Mouse (Mus musculus): Measurements from ENCODE around the gene Pitpna. TPM values are rescaled to one million over a fixed set of nuclear protein-coding genes. Genes with fewer than 3 reads are reported as not detected.
A peak's percentile ranks its signal among the peaks of the same experiment; 100 is the strongest.

Pitpna gene
- polyA plus RNA-seq, 1 experiment from 2014 or later = 90.5 TPM

GRCm38 (mm10) chr11:75560530-75561409, 27.1 kb upstream of the Pitpna start:
- DNase-seq (ENCODE audit: low spot score) (peak; percentile 10), ATAC-seq (ENCODE audit: insufficient read depth, low FRiP score, low TSS enrichment) (no peak)
- Histone ChIP-seq H3K4me3 (ENCODE audit: low read depth, low read length) (no peak overlapping the region), H3K9me3 (ENCODE audit: control insufficient read depth, low read length) (no peaks in the 10 kb centered on the region), H3K4me1 (ENCODE audit: control insufficient read depth, insufficient read depth, low read length) (no peaks in the 10 kb centered on the region), H3K27me3 (ENCODE audit: control insufficient read depth, insufficient read depth, low read length) (no peaks in the 10 kb centered on the region), H3K9ac (ENCODE audit: low read length) (no peak overlapping the region), H3K4me2 (ENCODE audit: low read depth) (no peak overlapping the region), H3K27ac (ENCODE audit: low read depth, low read length) (no peak overlapping the region), H3K36me3 (ENCODE audit: control insufficient read depth, insufficient read depth, low read length) (no peaks in the 10 kb centered on the region)
- WGBS = 79% methylated on average over 14 of the region's 14 CpGs

- H3K4me2 ChIP-seq (ENCODE audit: low read depth) = no peak overlapping the region
- H3K27me3 ChIP-seq (ENCODE audit: control insufficient read depth, insufficient read depth, low read length) = no peaks in the 10 kb centered on the region
- no peak overlapping the region for H3K9ac ChIP-seq (ENCODE audit: low read length)
- no peak overlapping the region for H3K4me3 ChIP-seq (ENCODE audit: low read depth, low read length)
- DNase-seq (ENCODE audit: low spot score) = peak; percentile 2
- no peaks in the 10 kb centered on the region for H3K4me1 ChIP-seq (ENCODE audit: control insufficient read depth, insufficient read depth, low read length)
- no peaks in the 10 kb centered on the region for H3K9me3 ChIP-seq (ENCODE audit: control insufficient read depth, low read length)
- no peaks in the 10 kb centered on the region for H3K36me3 ChIP-seq (ENCODE audit: control insufficient read depth, insufficient read depth, low read length)
- H3K27ac ChIP-seq (ENCODE audit: low read depth, low read length) = no peak overlapping the region
- 88% methylated on average over 5 of the region's 5 CpGs for WGBS
- no peak for ATAC-seq (ENCODE audit: insufficient read depth, low FRiP score, low TSS enrichment)
These were observed 26.5 kb upstream of the Pitpna start for GRCm38 (mm10) chr11:75561410-75561791.

DNA sequence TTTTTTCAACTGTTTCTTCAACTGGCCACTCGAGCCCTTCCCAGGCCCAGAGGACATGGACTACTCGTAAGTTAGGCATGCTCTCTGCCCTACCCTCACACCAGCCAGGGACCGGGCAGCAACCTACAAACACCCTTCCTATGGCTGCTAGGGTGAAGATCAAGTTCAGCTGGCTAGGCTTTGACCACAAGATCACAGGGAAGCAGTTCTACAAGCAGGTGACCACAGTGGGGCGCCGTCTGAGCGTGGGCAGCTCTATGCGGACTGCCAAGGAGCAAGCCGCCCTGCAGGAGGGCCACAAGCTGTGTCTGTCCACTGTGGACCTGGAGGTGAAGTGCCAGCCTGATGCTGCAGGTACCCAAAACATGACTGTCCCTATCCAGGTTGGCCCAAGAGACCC, 25.1 kb upstream of the Pitpna start:
- 86% methylated on average over 8 of the region's 8 CpGs for WGBS
- no peak for ATAC-seq (ENCODE audit: insufficient read depth, low FRiP score, low TSS enrichment)
- H3K27me3 ChIP-seq (ENCODE audit: control insufficient read depth, insufficient read depth, low read length) = no peaks in the 10 kb centered on the region

GRCm38 (mm10) chr11:75563851-75564548, 23.9 kb upstream of the Pitpna start:
- Histone ChIP-seq H3K9ac (ENCODE audit: low read length) (no peak overlapping the region), H3K27ac (ENCODE audit: low read depth, low read length) (no peak overlapping the region), H3K36me3 (ENCODE audit: control insufficient read depth, insufficient read depth, low read length) (no peaks in the 10 kb centered on the region; the same call in 1 of the 2 replicates), H3K4me3 (ENCODE audit: low read depth, low read length) (no peak overlapping the region), H3K27me3 (ENCODE audit: control insufficient read depth, insufficient read depth, low read length) (no peaks in the 10 kb centered on the region), H3K9me3 (ENCODE audit: control insufficient read depth, low read length) (no peaks in the 10 kb centered on the region), H3K4me2 (ENCODE audit: low read depth) (no peak overlapping the region), H3K4me1 (ENCODE audit: control insufficient read depth, insufficient read depth, low read length) (no peaks in the 10 kb centered on the region)
- ATAC-seq (ENCODE audit: insufficient read depth, low FRiP score, low TSS enrichment) = no peak
- peak; percentile 7 for DNase-seq (ENCODE audit: low spot score)
- WGBS = 80% methylated on average over 18 of the region's 18 CpGs

More for the DNA sequence above, 25.1 kb upstream of the Pitpna start:
- H3K4me1 ChIP-seq (ENCODE audit: control insufficient read depth, insufficient read depth, low read length) = no peaks in the 10 kb centered on the region
- H3K27ac ChIP-seq (ENCODE audit: low read depth, low read length) = no peak overlapping the region
- no peak overlapping the region for H3K9ac ChIP-seq (ENCODE audit: low read length)
- no peak overlapping the region for H3K4me3 ChIP-seq (ENCODE audit: low read depth, low read length)
- no peaks in the 10 kb centered on the region for H3K9me3 ChIP-seq (ENCODE audit: control insufficient read depth, low read length)
- H3K36me3 ChIP-seq (ENCODE audit: control insufficient read depth, insufficient read depth, low read length) = no peaks in the 10 kb centered on the region
- no peak overlapping the region for H3K4me2 ChIP-seq (ENCODE audit: low read depth)
- peak; percentile 4 for DNase-seq (ENCODE audit: low spot score)

- ATAC-seq (ENCODE audit: insufficient read depth, low FRiP score, low TSS enrichment) (no peak), DNase-seq (ENCODE audit: low spot score) (no peak)
- Histone ChIP-seq H3K27ac (ENCODE audit: low read depth, low read length) (no peak overlapping the region), H3K27me3 (ENCODE audit: control insufficient read depth, insufficient read depth, low read length) (no peaks in the 10 kb centered on the region), H3K4me2 (ENCODE audit: low read depth) (no peak overlapping the region), H3K9me3 (ENCODE audit: control insufficient read depth, low read length) (no peaks in the 10 kb centered on the region), H3K36me3 (ENCODE audit: control insufficient read depth, insufficient read depth, low read length) (no peaks in the 10 kb centered on the region; the same call in 1 of the 2 replicates), H3K4me3 (ENCODE audit: low read depth, low read length) (no peak overlapping the region), H3K4me1 (ENCODE audit: control insufficient read depth, insufficient read depth, low read length) (no peaks in the 10 kb centered on the region), H3K9ac (ENCODE audit: low read length) (no peak overlapping the region)
- 86% methylated on average over 2 of the region's 2 CpGs for WGBS
These were observed 22.0 kb upstream of the Pitpna start for GRCm38 (mm10) chr11:75565849-75566248.

DNA sequence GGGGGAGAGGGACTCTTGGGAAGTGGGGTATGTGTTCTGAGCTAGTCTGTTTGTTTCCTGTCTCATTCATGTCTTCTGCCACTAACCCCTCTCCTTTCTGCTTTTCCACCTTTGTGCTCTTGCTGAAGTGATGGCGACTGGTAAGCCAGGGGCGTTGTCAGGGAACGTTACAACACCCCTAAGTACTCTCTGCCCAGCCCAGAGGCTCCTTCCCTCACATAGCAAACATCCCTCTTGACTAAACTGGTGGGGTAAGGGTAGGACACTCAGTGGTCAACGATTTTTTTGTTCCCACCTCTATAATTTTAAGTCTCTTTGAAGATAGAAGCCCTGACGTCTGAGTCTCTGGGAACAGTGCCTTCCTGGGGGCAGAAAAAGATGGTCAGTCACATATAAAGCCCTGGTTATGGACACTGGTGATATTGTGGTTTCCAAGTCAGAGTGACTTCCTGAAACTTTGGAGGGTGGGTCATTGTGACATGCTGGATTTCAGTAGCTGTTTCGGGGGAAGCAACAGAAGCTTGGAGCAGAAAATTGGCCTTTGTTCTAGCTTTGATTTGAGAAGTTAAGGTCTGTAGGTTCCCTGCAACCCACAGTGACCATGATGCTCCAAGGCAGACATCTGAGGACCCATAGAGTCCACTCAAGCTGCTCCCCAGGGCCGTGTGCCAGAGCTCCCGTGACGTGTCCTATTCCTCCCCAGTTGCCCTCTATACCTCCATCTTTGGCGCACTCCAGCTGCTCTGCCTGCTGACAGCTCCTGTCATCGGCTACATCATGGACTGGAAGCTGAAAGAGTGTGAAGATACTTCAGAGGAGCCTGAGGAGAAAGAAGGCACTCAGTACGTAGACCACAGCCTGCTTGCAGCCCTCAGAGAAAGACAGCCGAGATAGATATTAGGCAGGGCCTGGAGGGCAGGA, 21.4 kb upstream of the Pitpna start:
- Histone ChIP-seq H3K27ac (ENCODE audit: low read depth, low read length) (no peak overlapping the region), H3K36me3 (ENCODE audit: control insufficient read depth, insufficient read depth, low read length) (no peaks in the 10 kb centered on the region; the same call in 1 of the 2 replicates), H3K9ac (ENCODE audit: low read length) (no peak overlapping the region), H3K27me3 (ENCODE audit: control insufficient read depth, insufficient read depth, low read length) (no peaks in the 10 kb centered on the region), H3K4me2 (ENCODE audit: low read depth) (no peak overlapping the region), H3K9me3 (ENCODE audit: control insufficient read depth, low read length) (no peaks in the 10 kb centered on the region), H3K4me1 (ENCODE audit: control insufficient read depth, insufficient read depth, low read length) (no peaks in the 10 kb centered on the region), H3K4me3 (ENCODE audit: low read depth, low read length) (no peak overlapping the region)
- DNase-seq (ENCODE audit: low spot score) = no peak
- no peak for ATAC-seq (ENCODE audit: insufficient read depth, low FRiP score, low TSS enrichment)
- WGBS = 87% methylated on average over 13 of the region's 13 CpGs

DNA sequence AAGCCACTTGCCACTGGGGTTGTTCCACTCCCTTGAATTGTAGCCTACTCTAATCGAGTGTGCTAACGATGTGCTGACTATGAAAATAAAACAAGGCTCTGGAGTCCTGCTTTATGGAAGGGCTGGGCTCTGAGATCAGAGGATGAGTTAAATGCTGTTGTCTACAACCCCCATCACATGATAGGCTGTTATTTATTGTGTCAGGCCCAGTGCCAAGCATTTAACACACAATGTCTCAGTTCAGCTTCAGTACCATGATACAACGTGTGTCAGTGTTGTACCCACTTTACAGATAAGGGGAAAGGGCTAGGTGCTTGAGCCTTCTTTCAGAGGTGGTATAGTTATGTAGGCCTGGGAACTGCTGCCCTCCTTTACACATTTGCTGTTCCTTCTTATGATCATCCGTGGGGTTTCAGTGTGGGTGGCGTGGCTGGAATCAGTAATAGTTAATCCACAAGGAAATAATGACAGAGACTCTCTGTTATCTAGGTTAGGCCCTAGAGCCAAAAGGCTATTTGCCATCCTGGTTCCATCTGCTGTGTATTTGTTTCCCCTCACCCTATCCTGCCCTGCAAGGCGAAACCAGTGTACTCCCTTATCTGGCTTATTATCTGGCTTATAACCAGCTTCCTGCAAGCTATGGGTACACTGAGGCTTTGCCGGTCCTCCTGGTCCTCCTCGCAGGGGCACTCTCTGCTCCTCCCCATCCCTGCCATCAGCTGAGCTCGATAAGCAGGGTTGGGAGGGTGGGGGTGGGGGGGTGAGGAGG, 20.4 kb upstream of the Pitpna start:
- Histone ChIP-seq H3K27me3 (ENCODE audit: control insufficient read depth, insufficient read depth, low read length) (no peaks in the 10 kb centered on the region), H3K9me3 (ENCODE audit: control insufficient read depth, low read length) (no peaks in the 10 kb centered on the region), H3K4me2 (ENCODE audit: low read depth) (no peak overlapping the region), H3K36me3 (ENCODE audit: control insufficient read depth, insufficient read depth, low read length) (no peaks in the 10 kb centered on the region; the same call in 1 of the 2 replicates), H3K27ac (ENCODE audit: low read depth, low read length) (no peak overlapping the region), H3K4me3 (ENCODE audit: low read depth, low read length) (no peak overlapping the region), H3K4me1 (ENCODE audit: control insufficient read depth, insufficient read depth, low read length) (peaks cover 5% of the 10 kb centered on the region), H3K9ac (ENCODE audit: low read length) (no peak overlapping the region)
- WGBS = 74% methylated on average over 9 of the region's 9 CpGs
- no peak for ATAC-seq (ENCODE audit: insufficient read depth, low FRiP score, low TSS enrichment)
- no peak for DNase-seq (ENCODE audit: low spot score)

- Histone ChIP-seq H3K9ac (ENCODE audit: low read length) (no peak overlapping the region), H3K27ac (ENCODE audit: low read depth, low read length) (no peak overlapping the region), H3K4me3 (ENCODE audit: low read depth, low read length) (no peak overlapping the region), H3K4me2 (ENCODE audit: low read depth) (no peak overlapping the region), H3K4me1 (ENCODE audit: control insufficient read depth, insufficient read depth, low read length) (peaks cover 10% of the 10 kb centered on the region), H3K27me3 (ENCODE audit: control insufficient read depth, insufficient read depth, low read length) (no peaks in the 10 kb centered on the region), H3K9me3 (ENCODE audit: control insufficient read depth, low read length) (no peaks in the 10 kb centered on the region), H3K36me3 (ENCODE audit: control insufficient read depth, insufficient read depth, low read length) (no peaks in the 10 kb centered on the region; the same call in 1 of the 2 replicates)
- 93% methylated on average over 6 of the region's 6 CpGs for WGBS
- no peak for ATAC-seq (ENCODE audit: insufficient read depth, low FRiP score, low TSS enrichment)
- peak; percentile 2 for DNase-seq (ENCODE audit: low spot score)
These were observed 19.8 kb upstream of the Pitpna start for GRCm38 (mm10) chr11:75568115-75568511.

Data from neural tube, embryonic 11.5 days (tissue).